Mouse (Mus musculus) midbrain, embryonic 10.5 days (tissue): ENCODE data around the gene Apba2. TPM values are rescaled to one million over a fixed set of nuclear protein-coding genes. Genes with fewer than 3 reads are reported as not detected.

Experiments
- DNase-seq: peaks from one replicate; pipeline ENCODE4 v3.0.0-alpha.2; 2017; ENCODE audit warnings: low spot score
- H3K27ac ChIP-seq: fragments of 300-500 bp; sonication (generic); replicated peaks from 2 replicates; pipeline ENCODE4 v1.5.1; 2016; ENCODE audit warnings: mild to moderate bottlenecking
- H3K27me3 ChIP-seq: fragments of 300-500 bp; sonication (generic); 2 replicates; pipeline ENCODE4 v1.6.1; 2016; ENCODE audit warnings: low read depth, mild to moderate bottlenecking; ENCODE audit not compliant: poor library complexity, severe bottlenecking
- H3K36me3 ChIP-seq: fragments of 300-500 bp; sonication (generic); 2 replicates; pipeline ENCODE4 v1.6.1; 2016; ENCODE audit warnings: mild to moderate bottlenecking, moderate library complexity
- H3K4me1 ChIP-seq: fragments of 300-500 bp; sonication (generic); 2 replicates; pipeline ENCODE4 v1.6.1; 2016
- H3K4me3 ChIP-seq: fragments of 300-500 bp; sonication (generic); 2 replicates; pipeline ENCODE4 v1.5.1; 2016; ENCODE audit warnings: mild to moderate bottlenecking, moderate library complexity
- H3K9me3 ChIP-seq: fragments of 300-500 bp; sonication (generic); replicated peaks from 2 replicates; pipeline ENCODE4 v1.6.1; 2016; ENCODE audit warnings: mild to moderate bottlenecking
- WGBS: fragments of 180-500 bp; shearing (Covaris S2); methylation state at CpG from one replicate; pipeline ENCODE4 v1.1.7; 2016; 5-methylcytosine and 5-hydroxymethylcytosine counted together
- polyA plus RNA-seq: library from polyadenylated mRNA; unstranded; fragments of >200 nt; fragmentation: Nextera tagmentation; extraction: Ambion mirVana; gene quantifications from 2 replicates; pipeline ENCODE4 v1.2.1, GENCODE M21; 2016

The Apba2 gene
- polyA plus RNA-seq, 1 experiment from 2014 or later = 50.1 TPM

GRCm38 (mm10) chr7:64688115-64688817, 186.8 kb downstream of the Apba2 start:
- no peak for DNase-seq
- 89% methylated on average over 14 of the region's 14 CpGs for WGBS

GRCm38 (mm10) chr7:64691831-64692230, 190.3 kb downstream of the Apba2 start:
- Histone ChIP-seq H3K4me3 (no peak overlapping the region), H3K27me3 (no peaks in the 10 kb centered on the region), H3K4me1 (no peaks in the 10 kb centered on the region), H3K27ac (no peak overlapping the region), H3K36me3 (peaks cover 16% of the 10 kb centered on the region), H3K9me3 (no peaks in the 10 kb centered on the region)
- WGBS = 96% methylated on average over 2 of the region's 2 CpGs
- DNase-seq = no peak

More at GRCm38 (mm10) chr7:64688115-64688817, 186.8 kb downstream of the Apba2 start:
- no peaks in the 10 kb centered on the region for H3K9me3 ChIP-seq
- 0 out of 2 replicates have a peak, but pooled peaks cover 4% of the 10 kb centered on the region for H3K4me1 ChIP-seq
- no peaks in the 10 kb centered on the region for H3K27me3 ChIP-seq
- no peaks in the 10 kb centered on the region for H3K36me3 ChIP-seq
- 0 out of 2 replicates have a peak overlapping the region, but pooled peaks have one; percentile 28 for H3K27ac ChIP-seq
- no peak overlapping the region for H3K4me3 ChIP-seq

- Histone ChIP-seq H3K27ac (no peak overlapping the region), H3K27me3 (no peaks in the 10 kb centered on the region), H3K36me3 (peaks cover 16% of the 10 kb centered on the region), H3K9me3 (no peaks in the 10 kb centered on the region), H3K4me1 (peaks cover 3% of the 10 kb centered on the region; the same call in 1 of the 2 replicates), H3K4me3 (no peak overlapping the region)
- no peak for DNase-seq
- WGBS = 90% methylated on average over 6 of the region's 6 CpGs
These were observed 193.4 kb downstream of the Apba2 start for GRCm38 (mm10) chr7:64694937-64695336.

GRCm38 (mm10) chr7:64696521-64697281, 195.2 kb downstream of the Apba2 start:
- WGBS = 91% methylated on average over 14 of the region's 14 CpGs
- Histone ChIP-seq H3K4me3 (no peak overlapping the region), H3K27me3 (no peaks in the 10 kb centered on the region), H3K36me3 (peaks cover 16% of the 10 kb centered on the region), H3K4me1 (peaks cover 3% of the 10 kb centered on the region; the same call in 1 of the 2 replicates), H3K27ac (no peak overlapping the region), H3K9me3 (no peaks in the 10 kb centered on the region)
- no peak for DNase-seq

- DNase-seq = no peak
- H3K36me3 ChIP-seq = peaks cover 16% of the 10 kb centered on the region
- peaks cover 3% of the 10 kb centered on the region; the same call in 1 of the 2 replicates for H3K4me1 ChIP-seq
- H3K27ac ChIP-seq = no peak overlapping the region
- H3K27me3 ChIP-seq = no peaks in the 10 kb centered on the region
- WGBS = 87% methylated on average over 6 of the region's 6 CpGs
- no peaks in the 10 kb centered on the region for H3K9me3 ChIP-seq
- no peak overlapping the region for H3K4me3 ChIP-seq
These were observed 196.4 kb downstream of the Apba2 start for GRCm38 (mm10) chr7:64697791-64698337.

- H3K4me3 ChIP-seq = no peak overlapping the region
- WGBS = 73% methylated on average over 5 of the region's 5 CpGs
- H3K4me1 ChIP-seq = peaks cover 12% of the 10 kb centered on the region
- no peaks in the 10 kb centered on the region for H3K36me3 ChIP-seq
- no peak for DNase-seq
- no peaks in the 10 kb centered on the region for H3K9me3 ChIP-seq
- no peaks in the 10 kb centered on the region for H3K27me3 ChIP-seq
- no peak overlapping the region for H3K27ac ChIP-seq
These were observed 202.6 kb downstream of the Apba2 start for GRCm38 (mm10) chr7:64704060-64704595.

- Histone ChIP-seq H3K27ac (no peak overlapping the region), H3K36me3 (no peaks in the 10 kb centered on the region), H3K27me3 (no peaks in the 10 kb centered on the region), H3K9me3 (no peaks in the 10 kb centered on the region), H3K4me1 (peaks cover 12% of the 10 kb centered on the region), H3K4me3 (no peak overlapping the region)
- DNase-seq = no peak
- 71% methylated on average over 4 of the region's 4 CpGs for WGBS
These were observed 206.7 kb downstream of the Apba2 start for GRCm38 (mm10) chr7:64708176-64708575.

- no peak for DNase-seq
- 91% methylated on average over 13 of the region's 13 CpGs for WGBS
- no peaks in the 10 kb centered on the region for H3K27me3 ChIP-seq
- H3K27ac ChIP-seq = no peak overlapping the region
- peaks cover 12% of the 10 kb centered on the region for H3K4me1 ChIP-seq
- H3K4me3 ChIP-seq = no peak overlapping the region
- no peaks in the 10 kb centered on the region for H3K9me3 ChIP-seq
- no peaks in the 10 kb centered on the region for H3K36me3 ChIP-seq
These were observed 208.2 kb downstream of the Apba2 start for GRCm38 (mm10) chr7:64709520-64710262.

GRCm38 (mm10) chr7:64716286-64716685, 214.8 kb downstream of the Apba2 start:
- Histone ChIP-seq H3K4me3 (no peak overlapping the region), H3K27ac (no peak overlapping the region), H3K36me3 (peaks cover 5% of the 10 kb centered on the region; the same call in 1 of the 2 replicates), H3K9me3 (no peaks in the 10 kb centered on the region), H3K4me1 (no peaks in the 10 kb centered on the region), H3K27me3 (no peaks in the 10 kb centered on the region)
- 61% methylated on average over 2 of the region's 2 CpGs for WGBS
- DNase-seq = no peak

GRCm38 (mm10) chr7:64723313-64723712, 221.8 kb downstream of the Apba2 start:
- H3K9me3 ChIP-seq = no peaks in the 10 kb centered on the region
- no peak overlapping the region for H3K4me3 ChIP-seq
- 86% methylated on average over 3 of the region's 3 CpGs for WGBS

GRCm38 (mm10) chr7:64724409-64724808, 222.9 kb downstream of the Apba2 start:
- H3K27ac ChIP-seq = no peak overlapping the region
- H3K27me3 ChIP-seq = no peaks in the 10 kb centered on the region
- no peaks in the 10 kb centered on the region for H3K9me3 ChIP-seq
- no peaks in the 10 kb centered on the region for H3K36me3 ChIP-seq
- H3K4me1 ChIP-seq = 0 out of 2 replicates have a peak, but pooled peaks cover 3% of the 10 kb centered on the region
- 95% methylated on average over 1 of the region's 1 CpGs for WGBS
- no peak for DNase-seq
- no peak overlapping the region for H3K4me3 ChIP-seq

More at GRCm38 (mm10) chr7:64723313-64723712, 221.8 kb downstream of the Apba2 start:
- DNase-seq = no peak
- H3K4me1 ChIP-seq = 0 out of 2 replicates have a peak, but pooled peaks cover 3% of the 10 kb centered on the region
- H3K27ac ChIP-seq = no peak overlapping the region
- no peaks in the 10 kb centered on the region for H3K36me3 ChIP-seq
- H3K27me3 ChIP-seq = no peaks in the 10 kb centered on the region
